Mouse (Mus musculus) lung, adult 18-20 months (tissue): Measurements from ENCODE around the gene Pa2g4.
"Not testable (repeated sequence)": the region's sequence is repeated elsewhere in the genome, so short reads cannot be mapped to it uniquely, and the experiment has no call there.

Experiments
- DNase-seq, 2 experiments: peaks; one replicate each; pipeline ENCODE4 v3.0.0; 2022; ENCODE audit warnings: mixed read lengths in 2 of 2

Pa2g4 gene

GRCm38 (mm10) chr10:128565788-128566531 is at the start of gene Pa2g4:
Pa2g4 (minus strand) TSS chr10:128565987.
- peak; percentile 99 to 100 for DNase-seq

GRCm38 (mm10) chr10:128614934-128615333 is 49.1 kb upstream of the Pa2g4 start:
- no peak for DNase-seq

- DNase-seq: not testable (repeated sequence)
Observed at GRCm38 (mm10) chr10:128613820-128614219, 48.0 kb upstream of the Pa2g4 start.

GRCm38 (mm10) chr10:128613154-128613440 is 47.3 kb upstream of the Pa2g4 start:
- no peak for DNase-seq

GRCm38 (mm10) chr10:128612433-128613153 is 46.8 kb upstream of the Pa2g4 start:
- DNase-seq: peak; percentile 65

- DNase-seq: no peak
Observed at GRCm38 (mm10) chr10:128606483-128606882, 40.7 kb upstream of the Pa2g4 start.

- DNase-seq: no peak
Observed at GRCm38 (mm10) chr10:128602470-128603128, 36.8 kb upstream of the Pa2g4 start.

GRCm38 (mm10) chr10:128601499-128601898 is 35.7 kb upstream of the Pa2g4 start:
- DNase-seq: no peak

- no peak for DNase-seq
Observed at GRCm38 (mm10) chr10:128598476-128598875, 32.7 kb upstream of the Pa2g4 start.

- no peak for DNase-seq
Observed at GRCm38 (mm10) chr10:128592797-128593196, 27.0 kb upstream of the Pa2g4 start.

GRCm38 (mm10) chr10:128591436-128591835 is 25.6 kb upstream of the Pa2g4 start:
- no peak for DNase-seq

- DNase-seq: peak; percentile 66 to 67
Observed at GRCm38 (mm10) chr10:128590193-128590690, 24.5 kb upstream of the Pa2g4 start.

GRCm38 (mm10) chr10:128589464-128590192 is 23.8 kb upstream of the Pa2g4 start, which contains the start of gene Erbb3:
Erbb3 (minus strand) TSS chr10:128589652.
- DNase-seq: peak; percentile 80 to 81

- peak; percentile 46 to 59 for DNase-seq
Observed at GRCm38 (mm10) chr10:128588775-128589463, 23.1 kb upstream of the Pa2g4 start.

- peak in 1 of 2 experiments; percentile 29 for DNase-seq
Observed at GRCm38 (mm10) chr10:128588136-128588535, 22.3 kb upstream of the Pa2g4 start.

- no peak for DNase-seq
Observed at GRCm38 (mm10) chr10:128587697-128588096, 21.9 kb upstream of the Pa2g4 start.

GRCm38 (mm10) chr10:128587120-128587519 is 21.3 kb upstream of the Pa2g4 start:
- no peak for DNase-seq

GRCm38 (mm10) chr10:128586546-128586945 is 20.8 kb upstream of the Pa2g4 start:
- no peak for DNase-seq

- peak; percentile 86 to 93 for DNase-seq
Observed at GRCm38 (mm10) chr10:128584386-128584785, 18.6 kb upstream of the Pa2g4 start.

- DNase-seq: peak; percentile 91 to 94
Observed at GRCm38 (mm10) chr10:128583644-128584043, 17.9 kb upstream of the Pa2g4 start.

- no peak for DNase-seq
Observed at GRCm38 (mm10) chr10:128579731-128580130, 13.9 kb upstream of the Pa2g4 start.

GRCm38 (mm10) chr10:128579298-128579697 is 13.5 kb upstream of the Pa2g4 start:
- DNase-seq: no peak
